Mouse (Mus musculus) left cerebral cortex, postnatal 10 days (tissue): ENCODE measurements around the gene Thada. TPM values are rescaled to one million over a fixed set of nuclear protein-coding genes. Genes with fewer than 3 reads are reported as not detected.

Source experiments
- DNase-seq, 2 experiments: peaks; one replicate each; pipeline ENCODE4 v3.0.0; 2021 to 2022; ENCODE audit warnings: low spot score in 2 of 2, mixed read lengths in 1 of 2; ENCODE audit errors: extremely low spot score in 1 of 2
- intact Hi-C: fragments of 180-260 bp; cut with DNase I; formaldehyde crosslinking; loops from one replicate; pipeline ENCODE4 v1.15.1; 2025
- total RNA-seq, 2 experiments: library from RNA; stranded (reverse); gene quantifications; 2 replicates each; pipeline ENCODE4 v1.2.3; 2021

Thada gene
- total RNA-seq, 2 experiments from 2014 or later, result 13.3 to 13.8 TPM

DNA sequence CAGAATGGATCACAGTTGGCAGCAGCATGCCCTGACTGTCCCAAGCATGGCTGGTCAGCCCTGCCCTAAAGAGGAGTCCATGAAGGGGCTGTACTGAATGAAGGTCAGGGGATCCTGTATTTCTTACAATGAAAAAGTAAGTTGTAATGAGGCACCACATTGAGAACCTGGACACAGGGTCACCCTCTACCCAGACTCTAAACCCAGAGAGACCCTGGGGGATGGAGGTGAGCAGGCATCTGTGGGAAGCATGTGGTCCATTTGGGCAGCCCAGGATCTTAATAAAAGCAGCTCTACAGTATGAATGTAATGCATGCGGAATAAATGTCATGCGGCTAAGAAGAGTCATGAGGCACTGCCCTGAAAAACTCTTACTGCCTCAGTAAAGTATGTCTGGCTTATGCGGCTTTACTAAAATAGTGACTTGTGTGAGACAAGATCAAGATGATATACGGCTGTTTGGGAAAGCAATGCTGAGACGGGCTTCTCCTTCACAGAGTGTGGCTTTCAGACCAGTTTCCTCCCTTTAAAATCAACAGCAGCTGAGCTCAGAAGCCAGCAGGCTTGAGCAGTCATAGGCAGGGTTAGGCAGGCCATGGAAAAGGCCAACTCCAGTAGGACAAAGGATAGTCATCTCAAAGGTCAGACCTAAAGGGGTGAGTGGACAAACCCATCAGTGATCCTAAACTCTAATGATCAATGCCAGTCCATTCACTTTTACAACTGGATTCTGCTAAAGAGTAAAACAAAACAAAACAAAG lies 187.6 kb downstream of the Thada start:
- intact Hi-C loops, result no loop called here
- no peak for DNase-seq

DNA sequence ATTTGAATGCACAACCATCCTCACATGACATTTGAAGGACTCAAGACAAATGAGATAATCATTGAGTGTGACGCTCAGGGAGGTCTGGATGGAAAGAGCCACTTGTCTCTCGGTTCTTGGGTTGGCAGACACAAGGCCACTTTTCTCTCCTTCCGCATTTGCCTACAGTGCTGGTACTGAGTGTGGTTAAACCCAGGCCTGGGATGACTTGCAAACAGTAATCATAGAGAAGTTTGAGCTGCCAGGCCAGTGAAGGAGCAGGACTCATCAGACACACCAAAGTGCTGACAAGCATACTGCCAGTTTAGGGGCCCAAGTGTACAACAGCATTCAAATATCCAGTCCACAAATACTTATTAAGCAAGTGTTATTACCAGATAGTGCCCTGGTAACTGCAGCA lies 191.0 kb downstream of the Thada start:
- no peak for DNase-seq
- intact Hi-C loops, result no loop called here

DNA sequence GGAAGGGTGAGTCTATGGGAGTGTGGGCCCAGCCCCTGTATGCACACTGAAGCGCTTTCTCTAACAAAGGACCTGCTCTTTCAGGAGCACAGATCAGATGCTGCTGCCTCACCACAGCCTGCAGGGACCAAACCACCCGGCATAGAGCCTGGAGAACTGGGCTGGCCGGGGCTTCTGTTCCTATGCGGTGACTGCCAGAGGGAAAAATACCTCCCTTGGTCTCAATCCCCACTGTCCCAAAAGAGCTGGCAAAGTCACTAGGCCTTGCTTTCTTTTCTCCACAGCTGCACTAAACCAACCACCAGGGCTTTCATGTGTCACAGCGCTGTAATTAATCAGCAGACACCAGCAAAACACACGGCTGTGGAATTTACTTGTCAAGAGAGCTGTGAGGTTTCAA lies 191.8 kb downstream of the Thada start:
- intact Hi-C loops, result no loop called here
- peak in 1 of 2 experiments; percentile 32 for DNase-seq

DNA sequence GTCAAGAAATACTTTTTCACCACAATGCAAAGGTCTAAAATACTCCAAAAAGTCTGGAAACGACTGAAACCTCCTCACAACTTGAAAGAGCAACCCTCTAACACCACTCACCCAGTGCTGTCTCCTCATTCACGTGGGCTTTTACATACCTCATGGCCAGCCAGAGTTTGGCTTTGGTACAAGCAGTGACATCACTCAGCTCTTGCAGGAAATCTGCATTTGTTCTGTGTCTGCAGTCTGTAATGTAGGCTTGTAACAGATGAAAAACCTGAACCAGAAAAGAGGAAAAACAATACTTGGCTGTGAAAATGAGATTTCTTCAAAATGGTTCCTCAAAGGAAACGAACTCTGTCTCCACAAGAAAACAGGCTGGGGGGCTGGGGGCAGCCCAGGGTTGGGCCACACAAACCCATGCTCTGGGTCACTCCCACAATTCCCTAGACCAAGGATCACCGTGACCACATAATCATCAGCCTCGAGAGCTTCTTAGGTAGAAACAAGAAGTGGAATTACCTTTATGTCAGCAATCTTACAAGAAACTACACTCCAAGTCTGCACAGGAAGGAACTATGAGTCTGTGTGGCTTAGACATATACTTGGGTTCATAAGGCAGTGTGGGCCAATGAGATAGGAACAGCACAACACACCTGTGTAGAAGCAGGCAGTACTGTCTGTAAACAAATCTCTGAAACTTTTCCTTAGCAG lies 193.3 kb downstream of the Thada start:
- intact Hi-C loops, result no loop called here
- DNase-seq, result peak; percentile 43 to 58

DNA sequence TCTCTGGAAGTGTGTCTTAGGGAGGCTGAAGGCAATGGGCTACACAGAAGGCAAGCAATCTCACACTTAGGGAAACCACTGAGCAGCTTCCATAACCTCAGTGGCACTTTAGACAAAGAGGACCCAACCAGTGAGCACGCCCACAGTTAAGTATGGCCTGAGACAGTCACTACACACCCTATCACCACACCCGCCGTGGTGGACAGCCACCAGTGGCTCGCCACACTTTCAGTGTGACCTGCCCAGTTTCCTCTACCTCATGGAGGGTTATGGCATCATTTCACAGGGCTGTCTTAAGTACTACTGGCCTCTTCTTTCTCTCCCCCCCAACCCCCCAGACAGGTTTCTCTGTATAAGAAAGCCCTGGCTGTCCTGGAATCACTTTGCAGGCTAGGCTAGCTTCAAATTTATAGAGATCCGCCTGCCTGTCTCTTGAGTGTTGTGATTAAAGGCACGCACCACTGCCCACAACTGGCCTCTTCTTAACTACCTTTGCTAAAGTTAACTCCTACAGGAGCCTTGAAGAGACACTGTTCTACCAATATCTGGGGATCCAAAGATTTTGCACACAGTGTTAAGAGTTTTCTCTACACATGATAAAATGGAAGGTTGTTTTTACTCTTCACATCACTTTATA lies 194.3 kb downstream of the Thada start:
- intact Hi-C loops, result no loop called here
- no peak for DNase-seq

DNA sequence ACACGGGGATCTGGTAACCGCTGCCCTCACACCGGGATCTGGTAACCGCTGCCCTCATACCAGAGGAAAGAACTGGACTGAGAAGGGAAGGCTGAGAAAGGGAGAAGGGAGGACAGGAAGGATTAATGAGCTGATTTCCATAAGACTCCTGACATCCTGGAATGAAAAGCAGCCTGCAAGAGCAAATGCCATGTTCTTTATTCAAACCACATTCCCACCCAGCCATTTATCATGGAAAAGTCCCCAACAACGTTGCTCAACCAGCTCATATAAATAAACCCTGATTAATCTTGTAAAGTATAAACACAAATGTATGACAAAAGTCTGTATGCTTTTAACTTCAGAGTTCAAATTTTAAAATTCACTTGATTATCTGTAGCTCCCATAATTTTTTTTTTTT lies 196.3 kb downstream of the Thada start:
- DNase-seq, result no peak

DNA sequence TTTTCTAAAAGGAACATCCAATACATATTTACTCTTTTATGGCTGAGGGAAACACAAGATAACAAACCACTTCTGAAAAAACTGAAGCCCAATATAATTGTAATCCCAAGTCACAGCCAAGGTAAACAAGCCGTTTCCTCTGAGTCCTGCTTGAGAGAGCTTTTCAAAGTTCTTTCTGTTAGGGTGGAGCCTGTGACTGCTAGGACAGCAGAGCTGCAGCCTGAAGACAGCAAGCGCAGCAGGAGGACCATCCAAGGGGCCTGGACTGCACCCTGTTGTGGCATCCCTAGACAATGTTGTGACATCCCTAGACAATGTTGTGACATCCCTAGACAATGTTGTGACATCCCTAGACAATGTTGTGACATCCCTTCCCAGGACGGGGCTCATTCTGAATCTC lies 197.6 kb downstream of the Thada start:
- intact Hi-C loops, result no loop called here
- peak in 1 of 2 experiments; percentile 38 for DNase-seq

More for the DNA sequence above, 196.3 kb downstream of the Thada start:
- intact Hi-C loops, result no loop called here

DNA sequence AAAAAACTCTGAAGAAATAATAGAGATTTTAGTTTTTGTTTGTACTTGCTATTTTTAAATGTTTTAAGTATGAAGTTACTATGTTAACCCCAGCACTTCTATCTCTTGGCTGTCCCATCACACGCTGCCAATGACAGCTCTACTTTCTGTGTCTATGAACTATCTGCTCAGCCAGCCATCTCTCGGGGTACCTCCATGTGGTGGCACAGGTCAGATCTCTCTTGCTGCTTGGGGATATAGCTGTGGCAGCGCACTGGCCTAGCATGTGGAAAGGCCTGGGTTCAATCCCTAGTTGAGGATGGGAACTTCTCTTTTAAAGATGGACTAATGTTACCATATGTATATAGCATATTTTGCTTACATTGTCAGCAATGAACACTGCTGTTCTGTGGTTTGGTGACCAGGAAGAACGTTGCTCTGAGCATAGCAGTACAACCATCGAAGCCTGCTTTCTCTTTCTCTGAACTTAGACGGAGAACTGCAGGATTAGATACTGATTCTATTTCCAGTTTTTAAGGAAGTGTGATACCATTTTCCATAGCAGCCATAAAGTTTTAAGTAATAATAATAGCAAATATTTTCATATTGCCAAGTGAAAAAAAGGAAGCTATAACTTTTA lies 198.4 kb downstream of the Thada start:
- intact Hi-C loops, result no loop called here
- no peak for DNase-seq

DNA sequence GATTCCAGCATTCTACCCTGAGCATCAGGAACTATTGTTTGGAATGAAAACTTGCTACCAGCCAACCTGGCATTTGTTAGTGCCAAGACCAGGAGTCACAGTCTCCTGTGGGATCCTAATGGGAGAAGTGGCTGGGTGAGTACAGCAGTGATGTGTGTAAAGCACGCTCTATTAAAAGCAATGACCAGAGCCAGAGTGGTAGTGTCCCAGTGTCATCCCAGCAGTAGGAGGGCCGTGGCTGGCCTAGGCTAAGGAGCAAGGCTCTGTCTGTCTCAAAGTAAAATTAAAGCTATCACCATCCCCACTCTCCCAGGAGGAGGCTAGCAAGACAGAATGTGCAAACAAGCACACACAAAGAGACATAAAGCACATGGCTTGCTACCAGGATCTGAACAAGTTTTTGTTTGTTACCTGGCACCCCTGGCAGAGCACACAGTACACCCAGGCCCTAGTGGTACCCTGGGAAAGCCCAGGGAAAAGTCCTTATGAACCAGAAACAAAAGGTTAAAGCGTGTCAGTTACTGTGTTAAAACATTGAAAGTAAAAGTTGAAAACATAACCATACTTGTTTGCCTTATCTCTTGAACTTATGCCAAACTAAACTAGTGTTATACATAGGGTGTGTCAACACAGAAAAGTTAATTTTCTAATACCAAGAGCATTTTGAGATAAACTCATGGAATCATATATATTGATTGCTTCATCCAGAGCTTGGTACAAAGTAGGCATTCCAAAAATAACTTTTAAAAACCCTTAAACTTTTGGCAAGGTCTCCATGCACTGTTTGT lies 199.7 kb downstream of the Thada start:
- intact Hi-C loops, result no loop called here
- DNase-seq, result no peak

DNA sequence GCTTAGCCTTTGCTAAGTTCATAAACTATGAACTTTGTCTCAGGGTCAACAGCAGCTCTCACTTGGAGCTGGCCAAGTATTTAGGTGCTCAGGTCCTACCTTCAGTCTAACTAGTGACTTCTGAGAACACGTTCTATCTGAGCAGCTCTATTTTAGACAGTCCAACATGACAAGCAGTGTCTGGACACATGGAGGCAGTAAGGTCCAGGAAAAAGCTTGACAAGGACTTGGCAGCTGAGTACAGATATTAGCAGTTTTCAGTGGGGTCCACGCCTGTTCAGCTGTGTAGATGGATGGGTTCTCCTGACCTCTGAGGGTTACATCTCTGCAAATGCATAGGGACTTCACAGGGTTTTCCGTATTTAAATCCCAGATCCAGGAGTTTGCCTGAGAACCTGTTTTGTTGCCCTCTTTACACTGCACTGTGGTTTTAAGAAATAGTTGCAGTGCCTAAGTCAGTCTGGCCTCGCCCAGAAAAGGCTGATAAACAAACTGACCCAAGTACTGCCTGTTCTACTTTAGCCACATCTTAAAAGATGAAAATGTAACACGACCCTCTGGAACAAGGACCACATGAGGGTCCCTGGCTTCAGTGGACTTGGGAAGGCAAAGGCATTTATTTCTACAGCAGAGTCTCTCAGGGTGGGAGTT lies 200.4 kb downstream of the Thada start:
- DNase-seq, result no peak
- intact Hi-C loops, result no loop called here

DNA sequence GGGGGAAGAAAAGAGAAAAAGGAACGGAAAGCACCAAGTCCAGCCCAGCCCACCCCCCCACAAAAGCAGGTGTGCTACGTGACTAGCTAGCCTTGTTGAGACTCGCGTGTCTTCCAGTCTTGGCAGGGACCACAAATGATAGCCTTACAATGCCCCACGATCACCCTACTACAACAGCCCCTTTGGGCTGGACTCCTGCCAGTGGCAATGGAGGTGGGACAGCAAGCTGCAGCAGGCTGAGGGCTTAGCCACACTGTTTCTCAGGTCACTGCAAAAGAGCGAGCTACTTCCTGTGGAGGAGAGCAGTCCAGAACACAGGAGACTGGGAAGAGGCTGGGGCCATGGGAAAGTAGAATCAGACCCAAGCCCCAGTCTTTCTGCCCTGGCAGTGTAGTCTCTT lies 201.7 kb downstream of the Thada start:
- intact Hi-C loops, result no loop called here
- no peak for DNase-seq

DNA sequence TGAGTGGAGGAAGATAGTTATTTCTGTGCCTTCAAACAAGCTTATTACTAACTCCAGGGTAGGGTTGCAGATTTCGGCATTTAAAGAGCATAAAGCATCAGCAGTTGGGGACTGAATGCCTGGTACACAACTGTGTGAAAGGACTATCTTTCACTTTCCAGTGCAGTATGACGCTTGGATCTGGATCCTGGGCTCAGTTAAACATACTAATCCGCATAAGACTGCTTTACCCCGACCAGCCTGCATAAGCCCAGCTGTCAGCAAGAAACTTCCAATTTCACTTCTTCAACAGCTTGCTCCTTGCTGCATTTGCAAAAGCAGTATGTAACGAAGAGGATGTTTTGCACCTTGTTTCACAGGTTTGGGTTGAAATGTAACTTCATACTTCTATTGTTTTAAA lies 202.4 kb downstream of the Thada start:
- intact Hi-C loops, result no loop called here
- peak in 1 of 2 experiments; percentile 28 for DNase-seq

DNA sequence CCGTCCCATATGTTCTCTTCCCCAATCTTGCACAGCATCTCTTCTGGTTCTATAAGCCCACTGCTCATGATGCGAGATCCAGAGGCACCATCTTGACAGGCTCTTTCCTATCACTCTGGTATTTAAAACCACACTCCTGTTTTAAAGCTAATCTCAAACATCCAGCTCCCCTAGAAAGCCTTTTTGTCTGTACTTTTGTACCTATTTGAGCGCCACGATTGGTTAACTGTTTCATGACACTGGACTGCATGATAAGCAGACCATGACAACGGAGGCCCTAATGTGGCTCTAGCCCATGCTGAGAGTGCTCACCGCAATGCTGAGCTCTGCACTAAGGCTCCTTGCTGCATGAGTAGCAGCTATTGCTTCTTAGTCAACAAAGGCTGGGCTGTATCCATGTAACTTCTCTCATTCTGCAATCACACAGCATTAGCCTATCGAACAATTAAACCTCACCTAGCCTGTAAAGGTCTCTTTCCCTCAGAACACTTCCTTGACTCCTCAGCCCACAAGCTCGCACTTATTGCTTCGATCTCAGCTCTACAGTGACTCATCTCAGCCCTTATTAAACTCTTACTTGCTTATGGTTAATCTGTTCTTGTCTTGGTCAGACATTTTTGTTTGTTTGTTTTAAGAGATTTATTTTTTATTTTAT lies 203.6 kb downstream of the Thada start:
- DNase-seq, result no peak
- intact Hi-C loops, result no loop called here

DNA sequence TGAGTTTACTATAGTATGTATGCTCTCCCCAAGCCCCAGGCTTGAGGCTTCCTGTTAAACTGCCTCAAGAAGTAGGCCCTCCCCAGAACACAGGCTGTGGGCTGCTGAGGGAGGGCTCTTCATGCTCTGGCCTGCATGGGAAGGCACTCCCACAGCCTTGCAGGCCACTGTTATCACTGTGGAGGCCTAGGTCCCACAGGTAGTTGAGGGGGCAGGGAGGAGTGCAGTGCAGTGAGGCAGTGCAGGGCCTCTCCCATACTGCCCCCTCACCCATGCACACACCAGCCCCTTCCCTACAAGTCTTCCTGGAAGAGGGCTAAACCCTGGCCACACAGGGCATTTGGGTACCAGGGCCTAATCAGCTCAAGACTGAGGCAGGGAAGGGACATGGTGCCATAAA lies 205.0 kb downstream of the Thada start:
- no peak for DNase-seq
- intact Hi-C loops, result no loop called here

DNA sequence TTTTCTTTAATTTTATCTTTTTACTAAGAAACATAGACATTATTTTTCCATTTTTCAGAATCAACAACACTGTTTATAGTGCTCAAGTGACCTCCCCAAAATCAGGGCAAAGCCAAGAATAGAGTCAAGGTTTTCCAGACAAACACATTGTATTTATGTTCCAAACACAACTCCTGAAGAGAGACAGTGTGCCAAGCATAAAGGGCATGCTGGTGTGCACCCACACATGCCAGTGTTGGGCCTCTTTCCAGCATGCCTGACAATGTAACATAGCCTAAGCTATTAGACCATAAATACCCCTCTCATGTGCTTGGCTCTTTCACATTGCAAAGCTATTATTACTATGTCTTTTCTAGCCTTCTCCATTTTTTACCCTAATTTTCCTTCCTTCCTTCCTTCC lies 205.8 kb downstream of the Thada start:
- intact Hi-C loops, result no loop called here
- no peak for DNase-seq

DNA sequence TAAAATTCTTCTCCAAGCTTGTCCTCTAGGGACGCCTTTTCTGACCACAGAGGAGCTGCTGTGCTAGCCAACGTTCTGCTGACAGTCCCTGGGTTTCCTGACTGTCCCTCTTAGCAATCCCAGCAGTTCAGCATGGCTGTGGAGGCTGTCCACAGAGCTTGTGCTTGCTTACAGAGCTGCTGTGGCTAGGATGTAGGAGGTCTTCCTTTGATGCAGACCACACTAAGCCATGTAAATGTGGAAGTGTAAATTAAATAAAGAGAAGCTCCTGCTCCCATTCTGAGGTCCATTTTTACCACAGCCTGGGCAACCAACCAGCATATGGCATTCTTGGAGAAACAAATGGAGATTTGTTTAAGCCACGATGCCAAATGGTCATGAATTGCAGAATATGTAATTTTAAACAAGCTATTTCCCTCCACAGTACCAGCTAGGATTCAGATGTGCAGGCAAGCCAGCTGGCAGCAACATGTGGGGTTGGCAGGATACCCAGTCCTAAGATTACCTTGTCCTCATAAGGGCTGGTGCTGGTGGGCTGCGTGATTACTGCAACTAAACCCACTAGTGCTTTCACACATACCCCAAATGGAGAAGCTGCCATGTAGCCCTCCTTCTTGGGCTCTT lies 207.3 kb downstream of the Thada start:
- intact Hi-C loops, result no loop called here
- peak; percentile 41 to 67 for DNase-seq

DNA sequence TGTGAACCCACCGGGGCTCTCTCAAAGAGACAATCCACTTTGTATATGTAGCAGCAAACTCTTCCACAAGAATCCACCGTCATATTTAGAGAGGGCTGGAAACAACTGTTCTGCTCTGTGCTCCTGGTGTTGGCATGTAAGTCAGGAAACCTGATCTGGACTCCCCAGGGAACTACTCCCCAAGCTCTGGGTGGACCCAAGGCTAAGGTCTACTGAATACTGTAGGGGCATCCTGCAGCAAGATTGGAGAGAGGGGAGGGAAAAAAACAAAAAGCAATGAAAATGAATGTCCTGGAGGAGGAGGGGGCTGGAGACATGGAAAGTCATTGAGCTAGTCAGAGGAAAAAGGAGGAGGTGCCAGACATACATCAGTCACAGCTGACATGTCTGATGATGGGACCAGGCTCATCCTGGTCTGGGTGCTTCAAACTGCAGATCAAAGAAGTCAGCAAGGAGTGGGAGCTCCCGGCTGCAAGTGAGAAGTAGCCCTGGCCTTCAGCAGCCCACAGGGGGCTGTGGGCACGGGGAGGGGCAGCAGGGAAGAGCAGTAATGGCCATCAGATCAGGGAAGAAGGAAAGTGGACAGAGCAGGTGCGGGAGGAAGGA lies 208.0 kb downstream of the Thada start:
- intact Hi-C loops, result no loop called here
- DNase-seq, result no peak
